Mouse (Mus musculus) small intestine, adult 2 months (tissue): Measurements from ENCODE around the gene Wap. TPM values are rescaled to one million over a fixed set of nuclear protein-coding genes. Genes with fewer than 3 reads are reported as not detected.

Experiments used
- H3K27ac ChIP-seq: fragments of 200-500 bp; 2 replicates; pipeline ENCODE4 v1.5.1; 2012; ENCODE audit warnings: low read depth, low read length, control low read depth, inconsistent platforms; ENCODE audit not compliant: insufficient read depth
- H3K27me3 ChIP-seq: fragments of 200-500 bp; 2 replicates; pipeline ENCODE4 v1.6.1; 2012; ENCODE audit warnings: mild to moderate bottlenecking, moderate library complexity, low read length, inconsistent platforms; ENCODE audit not compliant: control insufficient read depth, insufficient read depth
- H3K36me3 ChIP-seq: fragments of 200-500 bp; 2 replicates; pipeline ENCODE4 v1.6.1; 2012; ENCODE audit warnings: mild to moderate bottlenecking, low read length, control low read depth, inconsistent platforms; ENCODE audit not compliant: control insufficient read depth, insufficient read depth
- H3K4me1 ChIP-seq: fragments of 200-500 bp; 2 replicates; pipeline ENCODE4 v1.6.1; 2012; ENCODE audit warnings: low read length, inconsistent platforms, mixed read lengths; ENCODE audit not compliant: control insufficient read depth, insufficient read depth, insufficient read length
- H3K4me3 ChIP-seq: fragments of 200-500 bp; 2 replicates; pipeline ENCODE4 v1.5.1; 2012; ENCODE audit warnings: low read depth, mild to moderate bottlenecking, control low read depth, inconsistent platforms, low read length, moderate library complexity
- CTCF ChIP-seq: fragments of 200-500 bp; IDR thresholded peaks from 2 replicates; pipeline ENCODE4 v1.5.1; 2012; ENCODE audit warnings: low read depth, mild to moderate bottlenecking, control low read depth, inconsistent platforms, low read length, moderate library complexity, mixed read lengths; ENCODE audit not compliant: insufficient replicate concordance, insufficient read length; ENCODE audit errors: extremely low read depth
- POLR2A ChIP-seq: fragments of 200-500 bp; IDR thresholded peaks from 2 replicates; pipeline ENCODE4 v1.6.1; 2012; ENCODE audit warnings: low read depth, mild to moderate bottlenecking, control low read depth, inconsistent platforms, low read length, moderate library complexity
- WGBS: fragments of 180-500 bp; shearing (Covaris S2); methylation state at CpG from one replicate; pipeline ENCODE4 v1.1.7; 2018; 5-methylcytosine and 5-hydroxymethylcytosine counted together
- polyA plus RNA-seq: library from polyadenylated mRNA; depleted of rRNA; stranded (reverse); fragments of >200 nt; gene quantifications from 2 replicates; pipeline ENCODE4 v1.2.3, GENCODE M21; 2012

Wap gene
- polyA plus RNA-seq, 1 experiment, result not detected

DNA sequence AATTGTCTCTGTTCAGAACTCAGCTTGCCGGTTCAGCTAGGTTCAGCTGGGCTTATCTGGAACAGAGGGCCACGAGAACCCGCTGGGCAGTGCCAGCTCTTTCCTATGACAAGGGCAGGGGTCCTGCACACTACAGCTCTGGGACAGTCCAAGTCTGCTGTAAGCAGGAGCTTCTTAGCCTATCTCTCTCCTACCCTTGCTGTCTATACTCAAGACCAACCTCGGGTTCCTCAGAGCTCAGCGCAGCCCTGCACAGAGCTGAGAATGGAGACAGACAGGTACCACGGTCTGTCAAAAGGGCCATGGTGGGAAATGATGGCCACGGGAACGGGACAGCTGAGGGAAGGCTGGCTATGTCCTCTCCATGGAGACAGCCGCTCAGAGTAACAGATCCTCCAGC, 35.2 kb downstream of the Wap start:
- H3K36me3 ChIP-seq, result no peaks in the 10 kb centered on the region
- 63% methylated on average over 9 of the region's 9 CpGs for WGBS
- H3K27me3 ChIP-seq, result peaks cover 16% of the 10 kb centered on the region; the same call in 1 of the 2 replicates
- no peak for TF ChIP-seq CTCF
- no peak for TF ChIP-seq POLR2A
- H3K4me3 ChIP-seq, result no peak overlapping the region
- H3K27ac ChIP-seq, result no peak overlapping the region
- peaks cover 2% of the 10 kb centered on the region; the same call in 1 of the 2 replicates for H3K4me1 ChIP-seq

- Histone ChIP-seq H3K36me3 (0 out of 2 replicates have a peak, but pooled peaks cover 3% of the 10 kb centered on the region), H3K27ac (no peak overlapping the region), H3K27me3 (peaks cover 16% of the 10 kb centered on the region; the same call in 1 of the 2 replicates), H3K4me1 (peaks cover 2% of the 10 kb centered on the region; the same call in 1 of the 2 replicates), H3K4me3 (no peak overlapping the region)
- 70% methylated on average over 9 of the region's 9 CpGs for WGBS
- TF ChIP-seq CTCF (no peak), POLR2A (no peak)
Measured at GRCm38 (mm10) chr11:6602662-6603061, 35.8 kb downstream of the Wap start.

- peaks cover 9% of the 10 kb centered on the region; the same call in 1 of the 2 replicates for H3K36me3 ChIP-seq
- no peak overlapping the region for H3K27ac ChIP-seq
- no peak overlapping the region for H3K4me3 ChIP-seq
- H3K27me3 ChIP-seq, result peaks cover 16% of the 10 kb centered on the region; the same call in 1 of the 2 replicates
- peaks cover 2% of the 10 kb centered on the region; the same call in 1 of the 2 replicates for H3K4me1 ChIP-seq
- WGBS, result 61% methylated on average over 20 of the region's 20 CpGs
- TF ChIP-seq CTCF (no peak), POLR2A (no peak)
Measured at GRCm38 (mm10) chr11:6601649-6602480, 36.6 kb downstream of the Wap start.

GRCm38 (mm10) chr11:6600284-6600944, 38.0 kb downstream of the Wap start:
- 79% methylated on average over 8 of the region's 8 CpGs for WGBS
- TF ChIP-seq CTCF (no peak), POLR2A (no peak)
- Histone ChIP-seq H3K27ac (no peak overlapping the region), H3K36me3 (peaks cover 20% of the 10 kb centered on the region), H3K4me1 (peaks cover 2% of the 10 kb centered on the region; the same call in 1 of the 2 replicates), H3K27me3 (peaks cover 6% of the 10 kb centered on the region; the same call in 1 of the 2 replicates), H3K4me3 (no peak overlapping the region)

DNA sequence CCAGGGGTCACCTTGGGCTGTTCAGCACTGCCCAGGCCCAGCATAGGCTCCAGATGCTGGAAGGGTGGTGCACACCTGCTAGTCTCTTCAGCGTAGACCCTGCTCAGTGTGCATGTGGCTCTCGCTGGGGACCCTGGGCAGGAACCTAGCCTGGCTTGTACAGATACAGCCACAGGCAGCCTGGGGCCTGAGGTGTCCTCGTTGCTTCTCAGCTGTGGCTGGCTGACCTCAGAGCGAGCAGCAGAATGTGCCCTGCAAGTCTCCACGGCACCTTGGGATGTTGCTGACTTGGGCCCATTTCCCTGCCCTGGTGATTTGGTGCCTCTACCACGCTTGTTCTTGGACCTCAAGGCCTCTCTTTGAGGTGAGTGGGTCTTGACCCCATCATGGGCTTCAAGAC, 38.6 kb downstream of the Wap start:
- WGBS, result 81% methylated on average over 6 of the region's 6 CpGs
- Histone ChIP-seq H3K4me1 (0 out of 2 replicates have a peak, but pooled peaks cover 2% of the 10 kb centered on the region), H3K4me3 (no peak overlapping the region), H3K36me3 (peaks cover 23% of the 10 kb centered on the region), H3K27me3 (peaks cover 3% of the 10 kb centered on the region; the same call in 1 of the 2 replicates), H3K27ac (no peak overlapping the region)
- TF ChIP-seq CTCF (no peak), POLR2A (no peak)

- WGBS, result 56% methylated on average over 27 of the region's 27 CpGs
- no peaks in the 10 kb centered on the region for H3K27me3 ChIP-seq
- peaks cover 30% of the 10 kb centered on the region for H3K36me3 ChIP-seq
- no peak overlapping the region for H3K27ac ChIP-seq
- TF ChIP-seq POLR2A (no peak), CTCF (no peak)
- H3K4me3 ChIP-seq, result no peak overlapping the region
- H3K4me1 ChIP-seq, result no peaks in the 10 kb centered on the region
Measured at GRCm38 (mm10) chr11:6599011-6599681, 39.3 kb downstream of the Wap start.
